Mouse (Mus musculus) left cerebral cortex, postnatal 14 days (tissue): ENCODE data around the gene Acsf2. TPM values are rescaled to one million over a fixed set of nuclear protein-coding genes. Genes with fewer than 3 reads are reported as not detected.

Experiments
- DNase-seq, 2 experiments: peaks; one replicate each; pipeline ENCODE4 v3.0.0; 2021 to 2022; ENCODE audit warnings: low spot score in 2 of 2, mixed read lengths in 1 of 2
- intact Hi-C: fragments of 180-260 bp; cut with DNase I; formaldehyde crosslinking; loops from one replicate; pipeline ENCODE4 v1.15.1; 2025
- total RNA-seq, 2 experiments: library from RNA; stranded (reverse); gene quantifications; 2 replicates each; pipeline ENCODE4 v1.2.3; 2021

Acsf2 gene
- total RNA-seq, 2 experiments from 2014 or later, result 16.9 to 17.2 TPM

DNA sequence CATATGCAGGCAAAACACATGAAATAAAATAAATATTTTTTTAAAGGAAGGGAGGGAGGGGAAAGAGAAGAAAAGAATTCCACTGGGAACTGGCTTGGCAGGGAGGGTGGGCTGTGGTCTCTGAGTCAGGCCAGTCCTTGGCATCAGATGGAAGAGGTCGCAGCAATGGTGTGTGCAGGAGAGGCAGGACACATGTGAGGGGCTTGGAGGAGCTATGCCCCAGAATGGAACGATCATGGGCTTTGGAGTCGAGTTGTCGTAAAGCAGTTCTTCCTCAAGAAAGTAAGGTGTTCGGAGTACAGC, 51.3 kb downstream of the Acsf2 start:
- intact Hi-C loops, result no loop called here
- no peak for DNase-seq

DNA sequence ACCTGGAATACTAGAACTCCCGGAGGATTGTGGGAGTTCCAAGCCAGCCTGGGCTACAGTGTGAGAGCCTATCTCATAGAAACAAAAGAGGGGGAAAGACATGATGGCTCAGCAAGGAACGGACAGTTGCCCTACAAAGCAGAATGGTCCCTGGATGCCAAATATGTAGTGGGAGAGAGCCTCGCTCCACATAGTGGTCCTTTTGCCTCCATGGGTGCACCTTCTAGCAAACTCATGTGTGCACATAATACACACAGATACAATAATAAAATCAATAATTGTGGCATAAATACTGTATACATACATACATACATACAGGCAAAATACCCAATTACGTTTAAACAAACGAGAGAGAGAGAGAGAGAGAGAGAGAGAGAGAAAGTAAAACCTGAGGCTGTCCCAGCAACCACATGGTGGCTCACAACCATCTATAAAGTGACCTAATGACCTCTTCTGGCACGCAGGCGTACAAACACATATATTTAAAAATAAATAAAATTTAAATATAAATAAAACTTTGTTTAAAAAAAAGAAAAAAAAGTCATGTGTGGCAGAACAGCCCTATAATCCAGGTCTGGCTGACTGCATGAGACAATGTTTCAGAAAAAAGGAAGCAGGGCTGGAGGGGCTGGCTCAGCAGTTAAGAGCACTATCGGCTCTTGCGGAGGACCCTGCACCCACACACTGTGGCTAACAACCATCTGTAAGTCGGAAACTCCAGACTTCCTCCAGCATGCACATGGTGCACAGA, 51.8 kb downstream of the Acsf2 start:
- DNase-seq, result peak in 1 of 2 experiments; percentile 54
- intact Hi-C loops, result loop anchor here (5.0 kb wide), 2 partner anchors 128 to 213 kb away; no protein-coding TSS in a partner anchor

DNA sequence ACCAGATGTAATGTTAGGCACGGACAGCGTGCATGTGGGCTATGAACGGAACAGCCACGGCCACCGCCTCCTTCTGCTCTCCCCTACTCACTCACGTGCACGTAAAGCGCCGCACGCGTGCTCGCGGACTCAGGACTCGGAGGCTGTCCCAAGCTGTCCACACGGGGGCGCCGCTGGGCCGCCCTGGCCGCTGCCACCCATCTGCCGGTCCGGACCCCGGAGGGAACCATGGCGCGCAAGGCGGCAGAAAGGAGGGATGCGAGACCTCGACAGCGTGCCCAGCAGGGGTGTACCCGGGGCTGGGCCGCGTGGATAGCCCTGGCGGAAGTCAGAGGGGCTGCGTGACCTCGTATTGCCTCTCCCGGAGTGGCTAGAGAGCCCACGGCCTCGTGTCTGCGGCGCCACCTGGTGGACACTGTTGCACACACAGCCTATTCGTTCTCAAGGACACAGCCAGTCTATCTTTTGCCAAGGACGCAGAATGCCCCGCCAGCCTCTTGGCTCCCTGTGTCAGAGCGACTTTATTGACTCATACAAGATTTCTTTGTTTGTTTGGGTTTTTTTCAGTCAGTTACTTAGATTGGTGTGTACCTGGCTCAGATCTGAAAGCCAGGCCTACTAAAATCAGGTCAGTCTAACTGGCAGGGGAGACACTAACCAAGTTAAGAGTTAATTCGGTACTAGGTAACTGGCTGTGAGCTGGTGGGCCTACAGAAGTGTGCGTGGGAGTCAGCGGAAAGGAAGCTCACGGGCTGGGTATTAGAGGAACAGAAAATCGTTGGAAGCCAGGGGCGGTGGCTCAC, 52.6 kb downstream of the Acsf2 start, which contains the start of gene Rsad1:
Gene Rsad1 (minus strand): TSS at position 368 of the 803 bp plus-strand sequence.
- intact Hi-C loops, result loop anchor here (5.0 kb wide), 2 partner anchors 127 to 212 kb away; no protein-coding TSS in a partner anchor

DNA sequence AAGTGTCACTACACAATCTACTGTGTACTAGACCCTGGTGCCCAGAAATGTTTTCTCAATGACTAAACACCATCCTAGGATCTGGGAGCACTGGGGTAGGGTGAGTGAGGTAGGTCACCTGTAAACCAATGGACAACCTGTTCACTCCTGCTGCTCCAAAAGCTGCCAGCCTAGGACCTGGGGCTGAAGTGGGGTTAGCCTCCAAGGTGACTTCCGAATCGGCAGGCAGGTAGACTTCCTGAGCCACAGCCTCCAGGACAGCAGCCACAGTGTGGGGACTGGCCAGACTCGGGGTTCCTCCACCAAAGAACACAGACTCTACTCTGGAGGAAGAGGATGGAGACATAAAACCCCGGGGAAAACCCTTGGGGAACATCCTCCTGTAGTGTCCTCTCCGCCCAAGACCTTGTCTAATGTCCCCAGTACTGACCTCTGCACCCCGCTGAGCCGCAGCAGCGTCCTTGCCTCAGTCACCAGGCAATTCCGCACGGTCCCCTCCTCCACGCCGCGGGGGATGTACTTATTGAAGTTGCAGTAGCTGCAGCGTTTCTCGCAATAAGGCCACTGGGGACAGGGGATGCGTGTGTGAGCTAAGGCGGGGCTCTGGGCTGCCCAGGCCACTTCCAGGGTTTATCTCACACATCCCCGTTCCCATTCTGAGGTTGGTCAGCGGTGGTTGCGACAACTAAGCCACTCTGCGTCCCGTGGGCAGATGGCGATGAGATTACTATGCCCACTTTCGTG, 53.5 kb downstream of the Acsf2 start:
- DNase-seq, result peak; percentile 56 to 76
- intact Hi-C loops, result loop anchor here (5.0 kb wide), 2 partner anchors 126 to 211 kb away; no protein-coding TSS in a partner anchor

More for the DNA sequence above, 52.6 kb downstream of the Acsf2 start, which contains the start of gene Rsad1:
- peak; percentile 96 to 97 for DNase-seq

DNA sequence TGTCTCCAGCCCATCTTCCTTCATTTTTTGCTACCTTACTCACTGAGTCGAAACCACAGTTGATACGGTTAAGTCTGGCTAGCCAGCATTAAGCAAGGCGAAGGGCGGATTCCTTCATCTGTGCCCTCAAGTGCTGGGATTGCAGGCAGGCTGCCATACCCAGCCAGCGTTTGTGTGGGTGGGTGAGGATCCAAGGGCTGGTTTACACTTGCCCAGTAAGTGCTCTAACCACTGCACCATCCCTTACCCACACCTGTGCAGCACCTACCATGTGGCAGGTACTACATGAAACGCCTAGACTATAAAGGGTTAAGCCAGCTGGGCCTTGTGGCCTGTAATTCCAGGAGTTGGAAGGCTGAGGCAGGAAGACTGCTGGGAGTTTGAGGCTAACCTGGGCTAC, 54.4 kb downstream of the Acsf2 start:
- intact Hi-C loops, result loop anchor here (5.0 kb wide), 2 partner anchors 125 to 210 kb away; no protein-coding TSS in a partner anchor
- no peak for DNase-seq

DNA sequence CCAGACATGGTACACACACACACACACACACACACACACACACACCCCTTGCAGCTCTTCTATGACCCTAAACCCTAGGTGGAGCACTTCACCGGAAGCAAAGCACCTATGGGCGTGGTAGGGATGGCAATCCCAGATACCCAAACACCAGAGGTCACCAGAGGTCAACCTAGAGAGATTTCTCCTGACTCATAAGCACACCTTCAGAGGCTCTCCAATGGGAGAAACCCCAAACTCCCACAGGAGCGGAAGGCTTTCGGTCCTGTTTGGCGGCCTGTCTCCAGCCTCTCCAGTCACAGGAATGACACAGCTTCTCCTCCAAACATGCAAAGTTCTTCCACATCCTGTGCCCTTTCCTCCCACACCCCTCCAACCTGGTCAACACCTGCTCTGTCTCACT, 55.3 kb downstream of the Acsf2 start:
- DNase-seq, result no peak
- intact Hi-C loops, result loop anchor here (5.0 kb wide), 2 partner anchors 124 to 209 kb away; no protein-coding TSS in a partner anchor

DNA sequence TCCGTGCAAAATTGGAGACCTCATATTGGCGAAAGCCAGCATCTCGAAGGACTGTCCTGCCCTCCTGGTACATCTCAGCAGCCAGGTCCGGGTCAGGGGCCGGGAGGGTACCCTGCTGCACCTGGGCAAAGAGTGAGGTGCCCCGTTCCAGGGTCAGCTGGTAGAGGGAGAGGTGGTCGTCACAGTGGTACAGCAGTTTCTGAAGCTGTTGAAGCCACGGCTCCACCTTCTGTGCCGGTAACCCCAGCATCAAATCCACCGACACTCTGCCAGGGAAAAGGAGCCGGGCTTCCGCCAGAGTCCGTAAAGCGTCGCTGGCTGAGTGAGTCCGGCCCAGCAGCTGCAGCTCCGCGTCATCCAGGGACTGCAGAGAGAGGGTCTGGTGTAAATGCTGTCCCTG, 57.2 kb downstream of the Acsf2 start:
- intact Hi-C loops, result no loop called here
- peak in 1 of 2 experiments; percentile 45 for DNase-seq

DNA sequence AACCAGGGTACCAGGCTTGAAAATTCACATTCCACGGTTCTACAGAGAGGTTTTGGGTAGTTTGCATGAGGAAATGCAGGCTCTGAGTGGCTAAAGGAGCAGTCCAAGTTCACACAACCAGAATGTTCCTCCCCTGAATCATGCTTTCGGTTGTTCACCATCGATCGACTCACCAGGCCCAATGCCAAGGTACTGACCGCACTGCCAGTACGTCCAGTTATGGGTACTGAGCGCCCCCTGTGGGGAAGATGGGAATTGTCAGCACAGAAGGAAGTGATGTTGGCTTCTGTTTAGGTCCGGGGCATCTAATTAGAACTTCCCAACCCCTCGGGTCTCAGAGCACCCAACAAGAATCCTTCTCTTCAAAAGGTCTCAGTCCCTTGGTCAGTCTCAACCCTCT, 57.7 kb downstream of the Acsf2 start:
- intact Hi-C loops, result no loop called here

DNA sequence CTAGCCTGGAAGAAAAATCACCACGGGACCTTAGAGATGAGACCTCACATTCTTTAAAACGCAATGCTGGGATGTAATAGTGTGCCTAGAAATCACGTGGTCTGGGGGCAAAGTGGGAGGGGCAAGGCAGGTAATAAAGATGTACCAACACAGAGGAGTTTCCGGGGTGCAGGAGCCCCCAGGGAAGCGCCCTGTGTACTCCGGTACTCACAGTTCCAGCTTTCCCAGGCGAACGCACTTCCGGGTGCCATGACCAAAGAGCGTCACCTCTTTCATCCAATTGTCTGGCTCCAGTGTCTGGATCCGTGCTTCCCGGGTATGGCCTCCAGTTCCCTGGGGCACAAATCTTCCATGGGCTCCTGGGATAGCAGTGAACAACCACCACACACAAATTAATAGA, 58.3 kb downstream of the Acsf2 start:
- intact Hi-C loops, result no loop called here
- no peak for DNase-seq

More for the DNA sequence above, 57.7 kb downstream of the Acsf2 start:
- peak; percentile 96 to 98 for DNase-seq

DNA sequence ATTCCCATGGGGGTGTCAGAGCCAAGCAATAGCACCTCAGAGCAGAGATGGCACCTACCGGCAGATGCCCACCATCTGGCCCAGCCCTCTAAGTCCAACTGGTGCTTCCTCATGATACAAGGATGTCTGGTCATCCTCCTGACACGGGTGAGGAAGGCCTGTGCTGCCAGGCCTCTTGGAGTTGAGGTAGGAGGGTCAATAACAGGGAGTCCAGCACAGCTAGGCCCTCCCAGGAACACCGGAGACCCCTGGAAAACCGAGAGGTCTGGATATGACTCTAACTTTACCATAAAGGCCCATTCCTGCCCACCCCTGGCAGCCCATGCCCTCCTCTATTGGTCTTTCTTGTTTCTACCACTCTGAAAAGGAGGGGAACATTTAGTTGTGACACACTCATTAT, 59.3 kb downstream of the Acsf2 start:
- DNase-seq, result no peak
- intact Hi-C loops, result no loop called here

DNA sequence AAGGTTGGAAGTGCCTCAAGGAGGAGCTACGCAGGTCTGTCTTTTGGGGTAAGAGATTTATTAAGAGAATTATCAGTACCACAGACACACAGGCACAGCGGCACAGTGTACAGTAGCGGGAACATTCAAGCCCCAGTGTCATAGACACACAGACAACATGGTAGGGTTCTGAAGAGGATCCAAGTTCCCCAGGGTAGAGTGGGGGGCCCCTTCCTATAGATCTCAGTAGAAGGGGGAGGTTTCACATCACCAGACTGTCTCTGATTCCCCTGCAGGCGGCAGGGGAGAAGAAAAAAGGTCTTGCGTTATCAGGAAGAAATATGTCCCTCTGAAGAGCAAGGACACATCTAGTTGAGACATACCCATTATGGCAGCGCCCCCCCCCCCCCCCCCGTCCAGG, 61.9 kb downstream of the Acsf2 start:
- intact Hi-C loops, result no loop called here

DNA sequence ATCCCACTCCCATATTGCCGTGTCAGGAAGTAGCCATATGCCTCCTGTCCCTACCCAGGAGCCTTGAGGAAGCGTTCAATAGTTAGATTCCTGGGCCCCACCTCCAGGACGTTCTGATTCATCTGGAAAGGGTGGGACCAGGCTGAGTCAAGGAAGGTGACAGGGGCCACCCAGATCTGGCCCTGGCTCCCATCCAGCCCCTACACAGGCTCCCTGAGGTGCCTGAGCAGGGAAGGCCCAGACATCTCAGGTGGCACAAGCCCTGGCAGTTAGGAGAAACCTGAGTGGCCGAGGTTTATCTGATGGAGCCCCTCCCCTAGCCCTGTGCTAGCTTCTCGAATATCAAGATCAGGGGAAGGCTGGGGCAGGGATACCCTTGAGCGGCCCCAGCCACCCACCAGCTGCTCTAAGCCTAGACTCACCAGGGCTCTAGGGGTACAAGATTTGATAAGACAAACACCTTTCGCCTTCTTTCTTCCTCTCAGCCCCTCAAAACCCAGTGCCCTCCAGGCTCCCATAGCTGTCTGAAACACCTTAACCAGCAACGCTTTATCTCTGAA, 62.9 kb downstream of the Acsf2 start:
- no peak for DNase-seq
- intact Hi-C loops, result no loop called here

More for the DNA sequence above, 61.9 kb downstream of the Acsf2 start:
- no peak for DNase-seq

DNA sequence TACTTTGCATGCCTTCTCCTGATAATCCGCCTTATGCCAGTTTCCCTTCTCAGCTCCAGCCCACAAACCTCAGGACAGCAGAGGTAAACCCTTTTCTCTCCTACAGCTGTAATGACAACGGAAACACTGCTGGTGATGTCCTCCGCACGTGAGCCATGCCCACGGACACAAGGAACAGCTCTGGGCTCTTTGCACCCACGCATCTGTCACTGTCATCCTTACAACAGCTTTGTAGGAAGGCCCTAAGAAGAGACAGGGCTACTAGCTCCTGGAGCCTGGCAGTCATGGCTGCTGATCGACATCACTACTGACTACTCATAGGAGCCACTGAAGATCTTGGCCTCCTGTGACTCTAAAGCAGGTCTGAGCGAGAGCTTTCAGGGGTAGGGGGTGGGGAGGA, 68.5 kb downstream of the Acsf2 start:
- intact Hi-C loops, result no loop called here
- DNase-seq, result peak in 1 of 2 experiments; percentile 64

DNA sequence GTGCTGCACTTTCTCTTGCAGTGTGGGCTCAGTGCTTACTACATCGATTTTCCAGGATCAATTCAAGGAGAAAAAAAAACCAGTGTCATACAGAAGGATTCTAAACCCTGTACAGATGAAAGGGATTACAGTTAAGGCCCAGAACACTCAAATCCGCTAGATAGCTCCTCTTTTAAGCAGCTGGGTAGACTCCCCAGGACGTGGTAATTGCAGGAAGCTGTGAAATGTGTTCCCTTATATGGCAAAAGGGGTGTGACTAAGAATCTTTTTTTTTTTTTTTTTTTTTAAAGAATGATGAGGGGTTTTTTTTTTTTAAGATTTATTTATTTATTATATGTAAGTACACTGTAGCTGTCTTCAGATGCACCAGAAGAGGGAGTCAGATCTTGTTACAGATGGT, 72.8 kb downstream of the Acsf2 start:
- intact Hi-C loops, result no loop called here

DNA sequence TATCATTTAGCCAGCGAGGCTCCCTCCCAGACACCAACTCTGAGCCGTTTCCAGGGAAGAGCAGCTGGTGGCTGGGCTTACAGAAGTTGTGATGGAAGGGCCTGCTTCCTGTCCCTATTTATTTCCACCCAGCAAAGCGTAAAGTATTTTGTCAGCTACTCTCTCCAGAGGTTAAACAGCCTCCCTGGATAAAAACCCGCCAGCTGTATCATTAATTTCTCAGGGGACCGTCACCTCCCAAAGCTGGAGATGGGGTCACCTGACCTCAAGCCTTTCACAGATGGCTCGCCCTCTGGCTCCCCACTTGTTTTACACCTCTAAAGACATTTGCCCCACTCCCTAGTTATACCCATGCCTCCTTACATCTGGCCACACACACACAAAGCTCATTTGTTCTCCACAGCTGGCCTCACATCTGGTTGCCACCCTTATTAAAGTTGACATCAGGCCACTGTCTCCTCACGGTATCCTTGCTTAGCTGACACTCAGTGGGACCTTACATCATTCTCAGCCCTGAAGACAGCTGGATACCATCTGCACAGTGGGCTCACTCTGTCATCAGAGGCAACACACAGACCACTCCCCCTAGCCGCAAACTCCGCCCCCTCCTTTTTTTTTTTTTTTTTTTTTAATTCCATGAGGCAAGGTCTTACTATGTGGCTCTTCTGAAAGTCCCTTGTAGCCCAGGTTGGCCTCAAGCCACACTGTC, 75.3 kb downstream of the Acsf2 start:
- DNase-seq, result no peak
- intact Hi-C loops, result no loop called here

More for the DNA sequence above, 72.8 kb downstream of the Acsf2 start:
- DNase-seq, result no peak

DNA sequence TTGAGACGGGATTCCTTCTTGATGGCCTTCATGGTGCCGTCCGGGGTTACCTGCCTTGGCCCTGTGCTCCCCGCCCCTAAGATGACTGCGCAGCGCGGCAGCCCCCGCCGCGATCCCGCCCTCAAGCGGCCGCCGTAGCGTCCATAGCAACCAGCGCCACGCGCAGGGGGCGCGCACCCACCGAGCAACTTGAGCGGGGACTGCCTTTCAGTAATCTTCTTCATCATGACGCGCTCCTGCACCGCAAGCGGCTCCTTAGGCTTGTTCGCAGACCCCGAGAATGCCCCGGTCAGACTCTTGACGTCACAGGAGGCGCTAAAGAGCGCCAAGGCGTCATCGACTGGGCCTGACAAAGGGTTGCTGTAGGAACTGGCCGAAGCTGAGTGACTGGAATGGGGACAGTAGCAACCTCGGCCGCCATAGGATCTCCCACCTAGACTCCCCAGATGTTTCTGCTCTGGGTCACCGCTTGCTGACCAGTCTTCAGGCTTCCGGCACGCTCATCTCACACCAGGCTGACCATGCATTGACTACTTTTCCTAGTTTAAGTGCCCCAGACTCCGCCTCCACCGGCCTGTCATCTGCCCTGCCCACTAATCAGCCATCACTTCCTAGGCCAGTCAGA, 80.3 kb downstream of the Acsf2 start, which contains the start of gene Mycbpap:
Gene Mycbpap (minus strand): TSS at position 524 of the 625 bp plus-strand sequence.
- DNase-seq, result peak; percentile 30 to 57
- intact Hi-C loops, result no loop called here

DNA sequence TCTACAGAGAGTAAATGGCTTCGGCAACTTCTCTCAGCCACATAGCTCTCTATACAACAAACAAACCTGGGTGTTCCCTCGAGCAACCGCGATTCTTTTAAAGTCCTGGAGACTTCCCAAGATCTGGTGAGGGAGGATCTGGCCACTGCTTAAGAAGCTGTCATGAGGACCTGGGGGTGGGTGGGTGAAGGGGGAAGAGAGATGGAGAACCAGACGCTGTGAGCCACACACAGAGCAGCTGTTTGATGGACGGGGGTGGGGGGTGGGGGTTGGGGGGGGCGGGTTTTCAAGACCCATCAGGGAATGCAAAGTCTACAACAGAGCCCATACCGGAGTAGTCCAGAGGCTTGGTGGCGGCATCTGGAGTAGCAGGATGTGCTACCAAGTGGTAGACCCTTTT, 88.2 kb downstream of the Acsf2 start:
- intact Hi-C loops, result no loop called here
- no peak for DNase-seq

DNA sequence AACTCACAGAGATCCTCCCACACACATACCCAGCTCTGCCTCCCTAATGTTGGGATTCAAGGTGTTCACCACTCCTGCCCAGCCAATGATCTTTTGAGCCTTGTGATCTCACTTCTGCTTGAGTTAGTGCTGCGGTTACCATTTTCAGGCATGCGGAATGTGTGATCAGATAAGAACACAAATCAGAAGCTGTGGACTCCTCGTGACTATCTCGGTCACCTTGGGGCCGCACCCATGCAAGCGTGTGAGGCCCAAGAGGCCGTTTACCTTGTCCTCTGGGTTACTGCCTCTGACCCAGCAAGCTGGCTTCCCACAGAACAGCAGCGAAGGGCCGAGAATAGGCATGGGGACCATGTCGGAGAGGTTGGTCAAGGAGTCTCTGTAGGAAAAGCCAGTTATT, 92.7 kb downstream of the Acsf2 start:
- no peak for DNase-seq
- intact Hi-C loops, result no loop called here
